Mouse (Mus musculus) neural tube, embryonic 11.5 days (tissue): Measurements from ENCODE around the gene Tcp11l2. TPM values are rescaled to one million over a fixed set of nuclear protein-coding genes. Genes with fewer than 3 reads are reported as not detected.
A peak's percentile ranks its signal among the peaks of the same experiment; 100 is the strongest.

Experiments used
- ATAC-seq: fragments of 200-750 bp; cut with Nextera tagmentation; 2 replicates; pipeline ENCODE4 v1.8.0; 2017; ENCODE audit warnings: moderate number of reproducible peaks, mild to moderate bottlenecking, moderate TSS enrichment, moderate library complexity; ENCODE audit not compliant: insufficient read depth, low FRiP score, low TSS enrichment
- DNase-seq: peaks from one replicate; pipeline ENCODE4 v3.0.0-alpha.2; 2015; ENCODE audit warnings: low spot score
- H3K27ac ChIP-seq: fragments of 300-500 bp; sonication (generic); 2 replicates; pipeline ENCODE4 v1.5.1; 2014; ENCODE audit warnings: low read depth, mild to moderate bottlenecking, low read length
- H3K27me3 ChIP-seq: fragments of 300-500 bp; sonication (generic); 2 replicates; pipeline ENCODE4 v1.6.1; 2014; ENCODE audit warnings: mild to moderate bottlenecking, low read length, mixed read lengths; ENCODE audit not compliant: control insufficient read depth, insufficient read depth
- H3K36me3 ChIP-seq: fragments of 300-500 bp; sonication (generic); 2 replicates; pipeline ENCODE4 v1.6.1; 2014; ENCODE audit warnings: mild to moderate bottlenecking, low read length, moderate library complexity, mixed read lengths; ENCODE audit not compliant: control insufficient read depth, insufficient read depth
- H3K4me1 ChIP-seq: fragments of 300-500 bp; sonication (generic); 2 replicates; pipeline ENCODE4 v1.6.1; 2014; ENCODE audit warnings: low read length, mixed read lengths; ENCODE audit not compliant: control insufficient read depth, insufficient read depth
- H3K4me2 ChIP-seq: fragments of 300-500 bp; sonication (generic); 2 replicates; pipeline ENCODE4 v1.6.1; 2014; ENCODE audit warnings: low read depth, mild to moderate bottlenecking, moderate library complexity
- H3K4me3 ChIP-seq: fragments of 300-500 bp; sonication (generic); 2 replicates; pipeline ENCODE4 v1.5.1; 2014; ENCODE audit warnings: low read depth, low read length
- H3K9ac ChIP-seq: fragments of 300-500 bp; sonication (generic); 2 replicates; pipeline ENCODE4 v1.6.1; 2014; ENCODE audit warnings: mild to moderate bottlenecking, low read length
- H3K9me3 ChIP-seq: fragments of 300-500 bp; sonication (generic); 2 replicates; pipeline ENCODE4 v1.6.1; 2016; ENCODE audit warnings: low read length; ENCODE audit not compliant: control insufficient read depth
- WGBS: fragments of 180-500 bp; shearing (Covaris S2); extraction: QIAGEN DNeasy Blood & Tissue Kit; methylation state at CpG from one replicate; pipeline ENCODE4 v1.1.7; 2014; 5-methylcytosine and 5-hydroxymethylcytosine counted together
- polyA plus RNA-seq: library from polyadenylated mRNA; unstranded; fragments of >200 nt; fragmentation: Nextera tagmentation; extraction: Ambion mirVana; gene quantifications from 2 replicates; pipeline ENCODE4 v1.2.1, GENCODE M21; 2014

Tcp11l2 gene
- polyA plus RNA-seq, result 11.6 and 13.5 TPM in 2 replicates

- DNase-seq, result peak; percentile 94
- peak within 1 kb of the TSS; percentile 59 for H3K9ac ChIP-seq
These were observed at the start of gene Tcp11l2 for GRCm38 (mm10) chr10:84576395-84577070. TSS of gene Tcp11l2 (plus strand) at chr10:84576626.

DNA sequence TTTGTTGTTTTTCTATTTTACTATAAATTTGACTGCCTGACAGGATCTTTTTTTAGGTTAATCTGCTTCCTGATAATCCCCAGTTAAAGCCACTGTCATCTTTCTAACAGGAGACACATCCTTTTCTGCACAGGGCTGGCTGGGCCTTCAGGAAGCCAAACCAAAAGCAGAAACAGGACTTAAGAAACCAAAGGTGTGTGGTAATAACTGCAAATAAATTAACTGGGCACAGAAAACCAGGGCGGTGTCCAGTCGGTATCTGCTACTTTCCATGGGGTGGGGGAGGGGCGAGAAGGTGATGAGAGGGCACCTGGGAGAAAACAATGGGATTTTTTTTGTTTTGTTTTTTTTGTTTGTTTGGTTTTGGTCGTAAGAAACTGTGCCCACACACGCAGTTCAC, 49.4 kb upstream of the Tcp11l2 start:
- Histone ChIP-seq H3K36me3 (peaks cover 6% of the 10 kb centered on the region), H3K27me3 (no peaks in the 10 kb centered on the region), H3K27ac (no peak overlapping the region), H3K9ac (no peak overlapping the region), H3K4me1 (peaks cover 9% of the 10 kb centered on the region), H3K4me2 (no peak overlapping the region), H3K4me3 (no peak overlapping the region), H3K9me3 (no peaks in the 10 kb centered on the region)
- WGBS, result 83% methylated on average over 5 of the region's 5 CpGs
- ATAC-seq (no peak), DNase-seq (no peak)

More at GRCm38 (mm10) chr10:84576395-84577070, at the start of gene Tcp11l2:
- peak within 1 kb of the TSS; percentile 98 for H3K4me2 ChIP-seq
- WGBS, result under 1% methylated on average over 46 of the region's 46 CpGs
- H3K4me3 ChIP-seq, result peak within 1 kb of the TSS; percentile 81
- peak within 1 kb of the TSS; percentile 15; the same call in 1 of the 2 replicates for H3K27ac ChIP-seq
- no peaks in the 10 kb centered on the region for H3K27me3 ChIP-seq
- peak; percentile 98 for ATAC-seq
- no peaks in the 10 kb centered on the region for H3K36me3 ChIP-seq
- 0 out of 2 replicates have a peak, but pooled peaks cover 3% of the 10 kb centered on the region for H3K4me1 ChIP-seq
- no peaks in the 10 kb centered on the region for H3K9me3 ChIP-seq

GRCm38 (mm10) chr10:84527631-84528030, 48.8 kb upstream of the Tcp11l2 start:
- ATAC-seq, result no peak
- Histone ChIP-seq H3K4me2 (no peak overlapping the region), H3K9ac (no peak overlapping the region), H3K36me3 (peaks cover 6% of the 10 kb centered on the region), H3K4me3 (no peak overlapping the region), H3K9me3 (no peaks in the 10 kb centered on the region), H3K4me1 (peaks cover 15% of the 10 kb centered on the region), H3K27ac (no peak overlapping the region), H3K27me3 (no peaks in the 10 kb centered on the region)
- DNase-seq, result no peak
- 87% methylated on average over 12 of the region's 12 CpGs for WGBS

DNA sequence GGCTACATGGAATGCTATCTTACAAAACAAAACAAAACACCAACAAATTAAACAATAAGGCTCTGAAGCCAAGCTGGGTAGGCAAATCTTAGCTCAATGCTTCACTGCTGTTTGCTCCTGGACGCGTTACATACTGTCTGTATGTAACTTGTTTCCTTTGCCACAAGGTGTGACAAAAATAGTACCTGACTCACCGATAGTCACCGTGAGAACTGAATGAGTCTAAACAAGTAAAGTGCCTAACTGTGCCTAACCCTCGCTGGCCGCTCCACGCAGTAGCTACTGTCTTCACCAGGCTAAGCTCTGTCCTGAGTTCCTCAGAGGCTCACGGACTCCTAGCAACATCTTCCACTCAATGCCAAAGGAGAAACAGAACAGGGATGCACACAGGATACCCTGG, 46.0 kb upstream of the Tcp11l2 start:
- Histone ChIP-seq H3K36me3 (peaks cover 6% of the 10 kb centered on the region), H3K4me3 (no peak overlapping the region), H3K27ac (no peak overlapping the region), H3K9ac (peak overlapping the region; percentile 29; the same call in 1 of the 2 replicates), H3K27me3 (no peaks in the 10 kb centered on the region), H3K4me2 (no peak overlapping the region), H3K4me1 (peaks cover 17% of the 10 kb centered on the region), H3K9me3 (no peaks in the 10 kb centered on the region)
- no peak for DNase-seq
- WGBS, result 92% methylated on average over 8 of the region's 8 CpGs
- ATAC-seq, result no peak

- peak overlapping the region; percentile 57 for H3K4me2 ChIP-seq
- H3K4me1 ChIP-seq, result peaks cover 17% of the 10 kb centered on the region
- 82% methylated on average over 4 of the region's 4 CpGs for WGBS
- ATAC-seq (no peak), DNase-seq (no peak)
- peaks cover 6% of the 10 kb centered on the region for H3K36me3 ChIP-seq
- H3K9me3 ChIP-seq, result no peaks in the 10 kb centered on the region
- no peak overlapping the region for H3K9ac ChIP-seq
- 0 out of 2 replicates have a peak overlapping the region, but pooled peaks have one; percentile 28 for H3K27ac ChIP-seq
- H3K27me3 ChIP-seq, result no peaks in the 10 kb centered on the region
- H3K4me3 ChIP-seq, result no peak overlapping the region
These were observed 44.9 kb upstream of the Tcp11l2 start for GRCm38 (mm10) chr10:84531576-84531975.

GRCm38 (mm10) chr10:84532191-84532889, 44.1 kb upstream of the Tcp11l2 start:
- peaks cover 17% of the 10 kb centered on the region for H3K4me1 ChIP-seq
- peak overlapping the region; percentile 90 for H3K27ac ChIP-seq
- peaks cover 6% of the 10 kb centered on the region for H3K36me3 ChIP-seq
- ATAC-seq (no peak), DNase-seq (no peak)
- 77% methylated on average over 16 of the region's 16 CpGs for WGBS
- H3K9ac ChIP-seq, result peak overlapping the region; percentile 98
- H3K4me3 ChIP-seq, result peak overlapping the region; percentile 93
- H3K27me3 ChIP-seq, result no peaks in the 10 kb centered on the region
- H3K4me2 ChIP-seq, result peak overlapping the region; percentile 57
- H3K9me3 ChIP-seq, result no peaks in the 10 kb centered on the region

- peak overlapping the region; percentile 93 for H3K4me3 ChIP-seq
These were observed 43.2 kb upstream of the Tcp11l2 start for GRCm38 (mm10) chr10:84532911-84533882.

More at GRCm38 (mm10) chr10:84532911-84533882, 43.2 kb upstream of the Tcp11l2 start:
- H3K9ac ChIP-seq, result peak overlapping the region; percentile 98
- ATAC-seq (peak; percentile 39), DNase-seq (peak; percentile 68)
- H3K36me3 ChIP-seq, result peaks cover 6% of the 10 kb centered on the region
- H3K4me2 ChIP-seq, result peak overlapping the region; percentile 57
- H3K27ac ChIP-seq, result peak overlapping the region; percentile 90
- no peaks in the 10 kb centered on the region for H3K27me3 ChIP-seq
- H3K9me3 ChIP-seq, result no peaks in the 10 kb centered on the region
- WGBS, result under 1% methylated on average over 68 of the region's 72 CpGs
- peaks cover 17% of the 10 kb centered on the region for H3K4me1 ChIP-seq
